Mouse (Mus musculus) CD4-positive, CD25-positive, alpha-beta regulatory T cell, adult 4 months (primary cell): ENCODE results near the gene 4930544D05Rik. TPM values are rescaled to one million over a fixed set of nuclear protein-coding genes. Genes with fewer than 3 reads are reported as not detected.

ENCODE experiments used
- ATAC-seq: one replicate; pipeline ENCODE4 v1.8.0; 2017
- polyA plus RNA-seq, 2 experiments: library from polyadenylated mRNA; unstranded; fragments of 100-300 nt; shearing (Covaris generic); gene quantifications; one replicate each; pipeline ENCODE4 v1.2.1; 2017

Gene 4930544D05Rik
- polyA plus RNA-seq, 2 experiments from 2014 or later, result 0.71 TPM; not detected in 1

DNA sequence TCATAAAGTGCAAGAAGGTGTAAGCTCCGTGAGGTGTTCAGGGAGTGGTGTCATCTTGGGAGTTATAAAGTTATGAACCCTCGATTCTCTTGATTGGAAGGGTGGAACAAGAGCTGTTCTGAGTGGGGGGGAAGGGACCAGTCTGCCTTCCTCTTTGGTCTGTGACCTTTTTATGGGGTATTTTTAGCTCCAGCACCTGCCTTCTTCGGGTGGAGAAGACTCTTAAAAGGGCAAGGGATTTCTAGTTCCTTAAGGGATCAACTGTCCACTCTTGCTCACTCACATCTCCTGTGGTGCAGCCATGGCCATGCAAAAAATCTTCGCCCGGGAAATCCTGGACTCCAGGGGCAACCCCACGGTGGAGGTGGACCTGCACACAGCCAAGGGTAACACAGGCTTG lies 41.9 kb downstream of the 4930544D05Rik start:
- no peak for ATAC-seq

DNA sequence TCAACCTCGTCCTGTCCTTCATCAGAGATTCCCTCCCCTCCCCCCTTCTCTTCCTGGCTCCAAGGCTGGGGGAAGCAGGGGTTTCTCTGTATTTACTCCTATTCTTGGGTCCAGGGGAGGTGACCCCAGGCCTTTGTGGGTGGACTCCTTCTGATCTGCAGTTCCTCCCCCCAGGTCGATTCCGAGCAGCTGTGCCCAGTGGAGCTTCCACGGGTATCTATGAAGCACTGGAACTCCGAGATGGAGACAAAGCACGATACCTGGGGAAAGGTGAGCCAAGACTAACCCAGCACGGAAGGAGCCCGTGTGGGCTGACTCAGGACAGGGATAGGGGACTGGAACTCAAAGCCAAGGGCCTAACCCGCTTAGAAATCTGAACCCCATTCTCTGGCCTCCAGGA lies 42.3 kb downstream of the 4930544D05Rik start:
- no peak for ATAC-seq

DNA sequence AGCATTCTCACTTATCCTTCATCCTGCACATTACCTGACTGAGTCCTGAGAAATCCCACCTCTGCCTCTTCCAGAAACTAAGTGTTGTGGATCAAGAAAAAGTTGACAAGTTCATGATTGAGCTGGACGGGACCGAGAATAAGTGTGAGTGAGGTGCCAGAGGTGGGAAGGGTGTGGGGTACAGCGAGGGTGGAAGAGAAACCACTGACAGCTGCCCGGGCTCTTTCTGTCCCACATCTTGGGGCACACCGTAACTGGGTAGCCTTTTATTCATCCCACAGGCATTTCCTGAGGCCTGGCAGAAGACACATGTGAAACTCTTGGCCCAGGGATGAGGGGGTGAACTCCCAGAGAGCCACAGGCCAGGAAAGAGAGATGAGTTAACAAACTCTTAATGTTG lies 42.9 kb downstream of the 4930544D05Rik start:
- ATAC-seq, result no peak

DNA sequence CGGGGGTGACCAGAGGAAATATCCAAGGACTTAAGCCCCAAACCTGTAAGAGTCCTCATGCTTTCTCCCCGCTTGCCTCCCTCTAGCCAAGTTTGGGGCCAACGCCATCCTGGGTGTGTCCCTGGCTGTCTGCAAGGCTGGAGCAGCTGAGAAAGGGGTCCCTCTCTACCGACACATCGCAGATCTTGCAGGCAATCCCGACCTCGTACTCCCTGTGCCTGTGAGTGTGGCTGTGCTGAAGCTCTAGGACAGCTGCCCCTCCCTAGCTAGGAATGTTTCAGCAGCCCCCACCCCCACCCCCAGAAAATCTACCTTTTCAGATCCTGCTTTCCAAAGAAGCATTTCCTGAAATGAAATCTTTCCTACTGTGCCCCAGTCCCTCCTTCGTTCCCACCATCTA lies 43.3 kb downstream of the 4930544D05Rik start:
- no peak for ATAC-seq

DNA sequence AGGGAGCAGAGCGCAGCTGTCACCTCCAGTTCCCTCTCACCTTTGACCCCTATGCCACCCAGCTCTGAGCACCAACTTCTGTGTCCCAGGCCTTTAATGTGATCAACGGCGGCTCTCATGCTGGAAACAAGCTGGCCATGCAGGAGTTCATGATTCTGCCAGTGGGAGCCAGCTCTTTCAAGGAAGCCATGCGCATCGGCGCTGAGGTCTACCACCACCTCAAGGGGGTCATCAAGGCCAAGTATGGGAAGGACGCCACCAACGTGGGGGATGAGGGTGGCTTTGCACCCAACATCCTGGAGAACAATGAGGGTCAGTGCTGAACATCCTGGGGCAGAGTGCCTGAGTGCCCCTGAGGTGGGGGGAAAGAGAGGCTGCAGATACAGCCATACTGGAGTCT lies 44.9 kb downstream of the 4930544D05Rik start:
- ATAC-seq, result no peak

DNA sequence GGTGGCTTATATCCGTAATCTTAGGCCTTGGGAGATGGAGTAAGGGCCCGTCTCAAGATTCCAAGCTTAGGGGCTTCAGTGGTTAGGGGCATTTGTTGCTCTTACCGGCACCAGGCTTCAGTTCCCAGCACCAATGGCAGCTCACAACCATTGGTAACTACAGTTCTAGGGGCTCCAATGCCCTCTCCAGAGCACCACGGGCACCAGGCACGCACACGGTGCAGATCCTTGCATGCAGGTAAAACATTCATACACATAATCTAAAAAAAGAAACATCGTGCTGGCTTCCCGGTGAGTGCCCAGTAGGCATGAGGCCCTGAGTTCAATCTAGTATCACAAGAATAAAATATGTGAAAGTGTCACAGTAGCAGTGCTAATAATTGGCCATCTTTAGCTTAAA lies 47.5 kb downstream of the 4930544D05Rik start:
- no peak for ATAC-seq

DNA sequence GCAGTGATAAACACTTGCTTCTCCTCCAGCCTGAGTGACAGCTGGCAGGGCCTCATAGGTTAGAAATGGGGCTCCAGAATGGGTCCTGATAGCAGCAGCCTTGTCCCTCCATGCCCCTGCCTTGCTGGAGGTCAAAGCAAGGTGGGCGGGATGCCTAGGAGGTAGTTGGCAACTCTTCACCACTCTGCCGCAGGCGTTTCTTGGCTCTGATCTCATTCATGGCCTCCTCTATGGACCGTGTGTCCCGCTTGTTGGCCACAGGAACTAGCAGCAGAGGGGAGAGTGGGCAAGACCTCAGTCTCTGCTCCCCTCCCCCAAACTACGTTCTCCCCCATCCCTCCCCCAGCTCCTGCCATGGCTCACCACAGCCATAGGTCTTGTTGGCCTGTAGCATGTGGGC lies 48.3 kb downstream of the 4930544D05Rik start:
- no peak for ATAC-seq

DNA sequence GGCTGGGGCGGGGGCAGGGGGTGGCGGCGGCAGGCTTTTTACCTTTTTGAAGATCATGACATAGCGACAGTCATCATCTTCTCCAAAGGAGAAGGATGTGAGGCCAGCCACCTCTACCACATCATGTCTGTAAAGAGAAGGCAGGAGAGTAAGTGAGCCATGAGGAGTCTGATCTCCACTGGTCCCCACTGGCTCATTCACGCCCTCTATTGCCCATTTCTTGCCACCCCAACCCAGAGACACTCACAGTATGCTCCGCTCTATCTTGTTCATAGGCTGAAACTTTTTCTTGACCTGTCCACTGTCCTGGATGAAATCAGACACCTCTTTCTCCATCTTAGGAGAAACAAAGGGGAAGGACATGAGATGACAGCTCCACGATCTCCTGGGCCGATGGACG lies 49.1 kb downstream of the 4930544D05Rik start:
- no peak for ATAC-seq

Other genes starting within 250 kb of the 4930544D05Rik start
- 1 to 10 TPM; 4.4 to 7.7 TPM for gene Pelp1, start 205.8 kb upstream of the 4930544D05Rik start, polyA plus RNA-seq
- gene Arrb2, start 183.2 kb upstream of the 4930544D05Rik start, polyA plus RNA-seq, result 10 to 100 TPM; 47.0 to 64.1 TPM
- 10 to 100 TPM; 84.3 to 85.7 TPM for gene Med11, start 163.9 kb upstream of the 4930544D05Rik start, polyA plus RNA-seq
- not detected for gene Zmynd15, start 156.4 kb upstream of the 4930544D05Rik start, polyA plus RNA-seq
- gene Cxcl16, start 155.9 kb upstream of the 4930544D05Rik start, polyA plus RNA-seq, result under 1 TPM; 0.43 to 0.87 TPM
- 1 to 10 TPM in 1 of 2 experiments, under 1 TPM in 1; 1.00 to 2.5 TPM for gene Tm4sf5, start 110.6 kb upstream of the 4930544D05Rik start, polyA plus RNA-seq
- not detected for gene Vmo1, start 101.2 kb upstream of the 4930544D05Rik start, polyA plus RNA-seq
- gene Gltpd2, start 96.7 kb upstream of the 4930544D05Rik start, polyA plus RNA-seq, result not detected
- 100 to 1,000 TPM; 378 to 439 TPM for gene Psmb6, start 90.5 kb upstream of the 4930544D05Rik start, polyA plus RNA-seq
- not detected for gene Gm40193, start 82.9 kb upstream of the 4930544D05Rik start, polyA plus RNA-seq
- gene Pld2, start 75.8 kb upstream of the 4930544D05Rik start, polyA plus RNA-seq, result 1 to 10 TPM; 2.7 to 3.9 TPM
- gene Mink1, start 53.0 kb upstream of the 4930544D05Rik start, polyA plus RNA-seq, result 1 to 10 TPM; 5.6 to 8.4 TPM
- 1 to 10 TPM; 1.4 to 2.1 TPM for gene Chrne, start 3.4 kb downstream of the 4930544D05Rik start, polyA plus RNA-seq
- under 1 TPM; 0.39 to 0.43 TPM for gene Gp1ba, start 23.3 kb downstream of the 4930544D05Rik start, polyA plus RNA-seq
- 100 to 1,000 TPM; 389 to 496 TPM for gene Rnf167, start 31.4 kb downstream of the 4930544D05Rik start, polyA plus RNA-seq
- 100 to 1,000 TPM in 1 of 2 experiments, 10 to 100 TPM in 1; 84.0 to 102 TPM for gene Slc25a11, start 31.6 kb downstream of the 4930544D05Rik start, polyA plus RNA-seq
- gene Pfn1, start 38.8 kb downstream of the 4930544D05Rik start, polyA plus RNA-seq, result 1,000 to 10,000 TPM; 2,750 to 3,189 TPM
- 10 to 100 TPM; 32.6 to 32.7 TPM for gene Eno3, start 41.4 kb downstream of the 4930544D05Rik start, polyA plus RNA-seq
- 100 to 1,000 TPM; 126 to 132 TPM for gene Spag7, start 53.6 kb downstream of the 4930544D05Rik start, polyA plus RNA-seq
- 10 to 100 TPM; 12.2 to 15.8 TPM for gene Camta2, start 72.3 kb downstream of the 4930544D05Rik start, polyA plus RNA-seq
- gene Inca1, start 84.3 kb downstream of the 4930544D05Rik start, polyA plus RNA-seq, result 1 to 10 TPM in 1 of 2 experiments, under 1 TPM in 1; 0.30 to 1.2 TPM
- gene Kif1c, start 84.7 kb downstream of the 4930544D05Rik start, polyA plus RNA-seq, result 1 to 10 TPM; 1.0 to 1.1 TPM
- gene Zfp3, start 148.4 kb downstream of the 4930544D05Rik start, polyA plus RNA-seq, result 1 to 10 TPM; 4.0 to 5.3 TPM
- under 1 TPM in 1 of 2 experiments, not detected in 1; 0.81 TPM for gene Scimp, start 196.7 kb downstream of the 4930544D05Rik start, polyA plus RNA-seq
- gene Rabep1, start 228.9 kb downstream of the 4930544D05Rik start, polyA plus RNA-seq, result 10 to 100 TPM in 1 of 2 experiments, 1 to 10 TPM in 1; 8.5 to 10.9 TPM